Mouse (Mus musculus): ENCODE measurements around the gene Lhb. TPM values are rescaled to one million over a fixed set of nuclear protein-coding genes. Genes with fewer than 3 reads are reported as not detected.

Gene Lhb
- polyA plus RNA-seq, 1 experiment, result not detected

GRCm38 (mm10) chr7:45401521-45402085 is 19.0 kb upstream of the Lhb start:
- TF ChIP-seq POLR2A (IDR thresholded peaks at IDR 0.05; ENCODE audit: borderline replicate concordance, control insufficient read depth, low read depth, low read length), result no peak
- TF ChIP-seq CTCF (IDR thresholded peaks at IDR 0.05; ENCODE audit: control insufficient read depth, insufficient read depth, low read length), result no peak
- WGBS, result 75% methylated on average over 10 of the region's 10 CpGs
- no peak overlapping the region for H3K27ac ChIP-seq (ENCODE audit: control insufficient read depth, insufficient read depth, low read depth, low read length, poor library complexity)
- H3K4me1 ChIP-seq (ENCODE audit: control insufficient read depth, insufficient read depth, low read length), result no peaks in the 10 kb centered on the region
- no peak overlapping the region for H3K4me3 ChIP-seq (replicated peaks; ENCODE audit: control insufficient read depth, low read depth, low read length)

DNA sequence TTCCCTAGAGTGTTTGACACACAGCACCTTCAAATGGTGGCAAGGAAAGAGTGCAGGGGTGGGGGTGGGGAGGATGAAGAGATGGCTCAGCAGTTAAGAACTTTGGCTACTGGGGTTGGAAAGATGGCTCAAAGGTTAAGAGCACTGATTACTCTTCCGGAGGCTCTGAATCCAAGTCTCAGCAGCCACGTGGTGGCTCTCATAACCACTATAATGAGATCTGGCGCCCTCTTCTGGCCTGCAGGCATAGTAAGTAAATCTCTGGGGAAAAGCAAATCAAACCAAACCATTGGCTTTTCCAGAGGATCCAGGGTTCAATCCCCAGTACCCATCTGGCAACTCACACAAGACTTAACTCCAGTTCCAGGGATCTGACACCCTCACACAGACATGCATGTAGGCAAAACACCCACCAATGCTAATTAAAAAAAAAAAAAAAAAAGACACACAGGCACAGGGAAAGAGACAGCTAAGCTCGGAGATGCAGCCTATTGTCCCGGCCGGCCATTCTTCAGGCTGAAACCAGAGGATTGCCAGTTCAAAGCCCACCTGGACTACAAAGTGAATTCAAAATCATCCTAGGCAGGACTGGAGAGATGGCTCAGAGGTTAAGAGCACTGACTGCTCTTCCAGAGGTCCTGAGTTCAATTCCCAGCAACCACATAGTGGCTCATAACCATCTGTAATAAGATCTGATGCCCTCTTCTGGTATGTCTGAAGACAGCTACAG is 16.9 kb upstream of the Lhb start:
- TF ChIP-seq CTCF (IDR thresholded peaks at IDR 0.05; ENCODE audit: control insufficient read depth, insufficient read depth, low read length) (peak; percentile 56), POLR2A (IDR thresholded peaks at IDR 0.05; ENCODE audit: borderline replicate concordance, control insufficient read depth, low read depth, low read length) (no peak)
- WGBS, result 30% methylated on average over 6 of the region's 6 CpGs
- no peak overlapping the region for H3K27ac ChIP-seq (ENCODE audit: control insufficient read depth, insufficient read depth, low read depth, low read length, poor library complexity)
- no peak overlapping the region for H3K4me3 ChIP-seq (replicated peaks; ENCODE audit: control insufficient read depth, low read depth, low read length)
- H3K4me1 ChIP-seq (ENCODE audit: control insufficient read depth, insufficient read depth, low read length), result no peaks in the 10 kb centered on the region

DNA sequence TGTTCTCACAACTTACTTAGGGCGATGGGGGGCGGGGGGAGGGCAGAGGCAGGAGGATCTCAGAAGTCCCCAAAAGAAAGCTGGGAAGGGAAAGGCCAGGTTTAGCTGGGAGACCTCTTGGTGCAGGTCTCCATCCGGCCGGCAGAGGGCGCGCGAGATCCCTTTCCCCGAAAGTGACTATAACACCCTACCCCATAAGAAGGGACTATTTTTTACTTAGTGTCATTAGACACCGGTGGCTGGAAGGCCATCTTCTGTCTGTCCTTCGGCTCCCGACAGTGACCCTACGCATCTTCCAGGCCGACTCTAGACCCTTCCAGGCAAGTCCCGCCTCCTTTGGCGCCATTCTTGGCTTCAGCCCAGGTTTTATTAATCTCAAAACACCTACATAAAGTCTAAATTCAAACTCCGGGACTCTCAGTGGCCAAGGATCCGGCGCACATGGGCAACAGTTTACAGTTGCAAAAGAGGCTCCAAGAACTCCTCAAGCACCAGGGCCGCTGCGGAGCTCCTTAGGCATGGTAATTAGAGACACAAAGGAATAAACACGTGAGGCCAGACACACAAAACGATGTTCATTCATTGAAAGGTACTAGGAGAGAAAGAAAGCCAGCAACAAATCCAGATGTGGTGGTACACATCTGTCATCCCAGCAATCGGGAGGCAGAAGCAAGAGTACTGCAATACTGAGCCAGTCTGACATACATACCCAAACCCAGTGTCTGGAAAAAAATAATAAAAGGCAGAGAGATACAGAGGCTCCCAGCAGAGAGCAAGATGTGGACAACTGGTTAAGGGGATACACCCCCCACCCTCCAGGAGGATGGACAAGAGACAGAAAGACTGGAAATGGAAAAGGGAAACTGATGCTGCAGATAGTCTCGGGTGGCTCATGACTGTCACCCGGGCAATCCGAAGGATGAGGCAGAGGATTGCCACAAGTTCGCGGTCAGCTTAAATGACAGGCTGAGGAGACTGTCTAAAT is 15.2 kb upstream of the Lhb start, which contains the start of gene Kcna7:
Gene Kcna7, plus strand, starts transcription at position 563 of the 985 bp plus-strand sequence.
- no peak for TF ChIP-seq POLR2A (IDR thresholded peaks at IDR 0.05; ENCODE audit: borderline replicate concordance, control insufficient read depth, low read depth, low read length)
- peak; percentile 90 for TF ChIP-seq CTCF (IDR thresholded peaks at IDR 0.05; ENCODE audit: control insufficient read depth, insufficient read depth, low read length)
- Histone ChIP-seq H3K4me3 (replicated peaks; ENCODE audit: control insufficient read depth, low read depth, low read length) (no peak within 1 kb of the TSS), H3K27ac (ENCODE audit: control insufficient read depth, insufficient read depth, low read depth, low read length, poor library complexity) (no peak within 1 kb of the TSS), H3K4me1 (ENCODE audit: control insufficient read depth, insufficient read depth, low read length) (no peaks in the 10 kb centered on the region)
- WGBS, result 8% methylated on average over 28 of the region's 28 CpGs

- no peak overlapping the region for H3K4me3 ChIP-seq (replicated peaks; ENCODE audit: control insufficient read depth, low read depth, low read length)
- H3K27ac ChIP-seq (ENCODE audit: control insufficient read depth, insufficient read depth, low read depth, low read length, poor library complexity), result no peak overlapping the region
- no peaks in the 10 kb centered on the region for H3K4me1 ChIP-seq (ENCODE audit: control insufficient read depth, insufficient read depth, low read length)
- TF ChIP-seq POLR2A (IDR thresholded peaks at IDR 0.05; ENCODE audit: borderline replicate concordance, control insufficient read depth, low read depth, low read length), result no peak
- TF ChIP-seq CTCF (IDR thresholded peaks at IDR 0.05; ENCODE audit: control insufficient read depth, insufficient read depth, low read length), result no peak
- 2% methylated on average over 114 of the region's 114 CpGs for WGBS
Measured at GRCm38 (mm10) chr7:45406157-45407156, 14.2 kb upstream of the Lhb start.

DNA sequence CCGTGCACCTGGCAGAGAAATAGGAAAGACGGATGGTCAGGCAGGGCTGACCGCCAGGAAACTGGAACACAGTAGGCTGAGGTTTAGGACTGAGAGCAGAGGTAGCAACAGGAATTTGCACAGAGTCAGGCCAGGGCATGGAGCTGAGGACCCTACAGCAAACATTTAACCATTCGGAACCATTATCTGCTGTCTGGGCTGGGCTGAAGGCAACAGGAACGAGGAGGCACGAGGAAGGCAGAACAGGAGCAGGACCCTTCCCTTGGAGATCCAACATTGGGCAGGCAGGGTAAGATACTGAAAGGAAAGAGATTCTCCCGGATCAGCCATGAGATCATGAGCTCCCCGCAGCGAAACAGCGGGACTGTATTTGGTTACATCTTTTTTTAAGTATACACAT is 12.8 kb upstream of the Lhb start:
- no peak overlapping the region for H3K4me3 ChIP-seq (replicated peaks; ENCODE audit: control insufficient read depth, low read depth, low read length)
- 80% methylated on average over 10 of the region's 10 CpGs for WGBS
- TF ChIP-seq POLR2A (IDR thresholded peaks at IDR 0.05; ENCODE audit: borderline replicate concordance, control insufficient read depth, low read depth, low read length) (no peak), CTCF (IDR thresholded peaks at IDR 0.05; ENCODE audit: control insufficient read depth, insufficient read depth, low read length) (no peak)
- no peak overlapping the region for H3K27ac ChIP-seq (ENCODE audit: control insufficient read depth, insufficient read depth, low read depth, low read length, poor library complexity)
- no peaks in the 10 kb centered on the region for H3K4me1 ChIP-seq (ENCODE audit: control insufficient read depth, insufficient read depth, low read length)

DNA sequence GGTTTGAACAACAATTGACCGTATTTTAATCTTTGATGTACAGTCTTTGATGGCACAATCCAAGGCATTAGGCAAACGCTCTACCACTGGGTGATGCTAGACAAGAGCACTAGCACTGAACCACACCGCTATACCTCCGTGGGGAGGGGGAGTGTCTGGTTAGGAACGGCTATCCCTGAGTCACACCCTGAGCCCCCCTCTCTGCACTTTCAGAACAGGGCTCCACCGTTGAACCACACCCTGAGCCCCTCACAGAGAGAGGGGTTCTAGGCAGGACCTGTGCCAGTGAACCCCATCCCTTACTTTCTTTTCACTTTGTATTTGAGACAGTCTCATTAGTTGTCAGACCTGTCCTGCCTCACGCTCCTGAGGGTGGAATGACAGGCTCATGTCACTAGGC is 12.3 kb upstream of the Lhb start:
- no peak overlapping the region for H3K27ac ChIP-seq (ENCODE audit: control insufficient read depth, insufficient read depth, low read depth, low read length, poor library complexity)
- no peak overlapping the region for H3K4me3 ChIP-seq (replicated peaks; ENCODE audit: control insufficient read depth, low read depth, low read length)
- H3K4me1 ChIP-seq (ENCODE audit: control insufficient read depth, insufficient read depth, low read length), result no peaks in the 10 kb centered on the region
- WGBS, result 71% methylated on average over 7 of the region's 7 CpGs
- no peak for TF ChIP-seq CTCF (IDR thresholded peaks at IDR 0.05; ENCODE audit: control insufficient read depth, insufficient read depth, low read length)
- TF ChIP-seq POLR2A (IDR thresholded peaks at IDR 0.05; ENCODE audit: borderline replicate concordance, control insufficient read depth, low read depth, low read length), result no peak

- H3K4me3 ChIP-seq (replicated peaks; ENCODE audit: control insufficient read depth, low read depth, low read length), result no peak overlapping the region
- no peak overlapping the region for H3K27ac ChIP-seq (ENCODE audit: control insufficient read depth, insufficient read depth, low read depth, low read length, poor library complexity)
- no peaks in the 10 kb centered on the region for H3K4me1 ChIP-seq (ENCODE audit: control insufficient read depth, insufficient read depth, low read length)
- no peak for TF ChIP-seq CTCF (IDR thresholded peaks at IDR 0.05; ENCODE audit: control insufficient read depth, insufficient read depth, low read length)
- no peak for TF ChIP-seq POLR2A (IDR thresholded peaks at IDR 0.05; ENCODE audit: borderline replicate concordance, control insufficient read depth, low read depth, low read length)
- 85% methylated on average over 17 of the region's 17 CpGs for WGBS
Measured at GRCm38 (mm10) chr7:45408949-45409348, 11.7 kb upstream of the Lhb start.

All from bone marrow, adult 2 months (tissue).